Mouse (Mus musculus): Measurements from ENCODE around the gene Plppr2.

DNA sequence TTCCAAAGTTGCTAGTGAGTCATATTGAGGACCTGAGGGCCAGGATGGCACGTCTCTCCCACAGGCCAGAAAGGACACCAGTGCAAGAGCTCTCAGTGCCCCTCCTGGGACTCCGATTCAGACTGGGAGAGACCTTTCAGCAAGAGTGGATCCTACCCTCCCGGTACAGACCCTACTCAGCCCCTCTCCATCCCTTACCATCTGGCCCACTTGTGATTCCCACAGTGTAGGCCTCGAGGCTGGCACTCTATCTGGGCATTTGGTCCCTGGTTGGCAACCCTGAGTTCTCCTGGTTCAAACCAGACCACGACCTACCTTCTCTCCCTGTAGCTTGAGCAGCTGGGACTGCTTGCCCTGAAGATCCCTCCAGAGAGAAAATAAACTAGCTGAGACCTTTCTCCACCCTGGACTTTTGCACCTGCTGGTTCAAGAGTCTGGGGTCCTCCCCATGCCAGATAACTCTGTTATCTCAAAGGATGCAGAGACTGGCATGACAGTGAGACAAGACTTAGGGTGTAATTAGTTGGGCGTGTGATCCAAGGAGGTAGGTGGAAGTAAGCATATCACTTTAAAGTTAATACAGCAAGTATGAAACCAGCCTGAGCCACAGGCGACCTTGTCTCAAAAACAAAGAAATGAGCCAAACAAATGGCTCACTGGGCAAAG, 1.2 kb upstream of the Plppr2 start:
- no peak for TF ChIP-seq CTCF (IDR thresholded peaks at IDR 0.05; ENCODE audit: low read depth)
- no peak for TF ChIP-seq EP300 (IDR thresholded peaks at IDR 0.05; ENCODE audit: low read depth)

All from liver, postnatal 0 days (tissue).